Mouse (Mus musculus) E14TG2a.4 (cell line): Measurements from ENCODE around the gene Synj2.

Experiments used
- CTCF ChIP-seq: conservative IDR thresholded peaks from 2 replicates; pipeline ENCODE4 v1.5.1; 2014; ENCODE audit warnings: low read length
- POU5F1 ChIP-seq: IDR thresholded peaks from 2 replicates; pipeline ENCODE4 v1.6.1; 2014; ENCODE audit warnings: low read length, borderline replicate concordance

DNA sequence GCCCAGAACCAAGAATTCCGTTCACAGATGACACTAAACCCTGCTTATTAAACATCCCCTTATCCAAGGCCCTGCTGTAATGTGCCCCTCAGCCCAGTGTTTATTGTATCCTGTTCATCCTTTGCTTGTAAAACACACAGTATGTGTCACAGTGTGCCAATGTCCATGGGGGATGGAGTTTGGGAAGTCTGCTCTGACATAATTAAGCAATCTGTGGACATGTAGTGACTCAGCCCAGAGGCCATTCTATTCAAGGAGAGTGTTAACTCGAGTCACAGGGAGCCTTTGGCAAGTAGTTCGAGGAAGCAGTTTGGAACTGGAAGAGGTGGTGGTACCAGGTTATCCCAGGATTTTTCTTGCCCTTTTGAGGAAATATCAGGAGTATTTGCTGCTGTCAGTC lies 16.0 kb downstream of the Synj2 start:
- TF ChIP-seq CTCF (no peak), POU5F1 (no peak)
